20 mouse cellular contexts compared by ENCODE assay signal in the genomic region with DNA sequence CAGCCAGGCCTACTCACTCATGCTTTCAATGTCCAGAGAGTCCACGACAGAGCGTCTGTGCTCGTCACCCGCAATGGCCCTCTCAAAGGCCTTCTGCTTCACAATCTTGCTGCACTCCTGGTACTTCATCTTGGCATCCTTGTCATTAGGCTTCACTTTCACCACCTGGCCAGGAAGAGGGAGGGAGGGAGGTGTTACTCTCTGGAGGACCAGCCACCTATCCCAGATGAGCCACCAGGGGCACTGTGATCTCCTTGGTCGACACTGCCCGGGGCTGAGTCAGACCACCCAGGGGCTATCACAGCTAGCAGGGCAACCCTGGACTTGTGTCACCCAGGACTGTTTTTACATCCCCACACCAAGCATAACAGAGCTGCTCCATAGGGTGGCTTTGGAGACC. TPM values are rescaled to one million over a fixed set of nuclear protein-coding genes. Genes with fewer than 3 reads are reported as not detected.
DNase-seq lines count a peak whose midpoint lies in the region; TF ChIP-seq lines count a peak whose summit lies in the region.
"Had no signal": no experiment of that assay in that cellular context is flagged by ENCODE, and none has a peak within 500 bp of the region (broad histone marks: within the 10 kb centered on the region; RNA-seq: fewer than 3 reads in every experiment).

No protein-coding gene starts in this region.

- TF ChIP-seq POLR2A in brain, embryonic 14.5 days (IDR thresholded peaks at IDR 0.05; ENCODE audit: borderline replicate concordance, extremely low read depth, insufficient read depth, insufficient read length, poor library complexity, severe bottlenecking) = no peak

- intact Hi-C loops in gastrocnemius, adult 2 months (cut with DNase I) = no loop called here
- intact Hi-C loops in left cerebral cortex, adult 2 months (cut with DNase I) = loop anchor here (5.0 to 10.0 kb wide), 2 partner anchors 47 to 971 kb away; partner anchors contain the start of genes Bicra and Hif3a
- intact Hi-C loops in left cerebral cortex, postnatal 4 days (cut with DNase I) = no loop called here
- intact Hi-C loops in heart, postnatal 10 days (cut with DNase I) = no loop called here

- DNase-seq in gastrocnemius, adult 2 months = no peak
- no peak for DNase-seq in gastrocnemius, postnatal 25 days
- DNase-seq in left cerebral cortex, adult 2 months (ENCODE audit: extremely low spot score in 1 of 2, low spot score in 2 of 2) = no peak
- no peak for DNase-seq in left cerebral cortex, postnatal 4 days
- no peak for DNase-seq in brain, embryonic 14.5 days (ENCODE audit: low read depth)
- DNase-seq in cerebellum, postnatal 25 days = peak; percentile 59 to 70
- no peak for DNase-seq in heart, postnatal 10 days
- DNase-seq: kidney, adult 9 months; liver, postnatal 0 days; lung, postnatal 4 days; retina, postnatal 1 day; right cerebral cortex, postnatal 4 days had no signal

- TF ChIP-seq CTCF in gastrocnemius, adult 2 months (IDR thresholded peaks at IDR 0.05) = peak; percentile 21; the same call in 1 of the 2 replicates
- TF ChIP-seq CTCF in left cerebral cortex, adult 2 months (IDR thresholded peaks at IDR 0.05) = peak; percentile 32
- peak; percentile 17; the same call in 1 of the 2 replicates for TF ChIP-seq CTCF in brain, embryonic 14.5 days (IDR thresholded peaks at IDR 0.05; ENCODE audit: borderline replicate concordance, extremely low read depth, insufficient read depth, insufficient read length)

- H3K4me3 ChIP-seq in gastrocnemius, adult 2 months = no peak overlapping the region
- no peak overlapping the region for H3K4me3 ChIP-seq in left cerebral cortex, adult 2 months
- H3K4me3 ChIP-seq: embryonic facial prominence, embryonic 13.5 days; hindbrain, embryonic 12.5 days; limb, embryonic 13.5 days had no signal

- peak overlapping the region; percentile 75; the same call in 1 of the 2 replicates for H3K27ac ChIP-seq in gastrocnemius, adult 2 months
- peak overlapping the region; percentile 66; the same call in 1 of the 2 replicates for H3K27ac ChIP-seq in left cerebral cortex, adult 2 months
- H3K27ac ChIP-seq: embryonic facial prominence, embryonic 13.5 days; hindbrain, embryonic 12.5 days; limb, embryonic 13.5 days had no signal

RNA-seq across cellular contexts. Expression of gene Ppp5c, which starts 12.3 kb away (rescaled TPM):
- 10 to 100 TPM; 64.8 to 65.8 TPM for total RNA-seq in gastrocnemius, adult 2 months (2021)
- total RNA-seq in gastrocnemius, postnatal 25 days (2021) = 10 to 100 TPM; 59.8 to 68.1 TPM
- total RNA-seq in left cerebral cortex, adult 2 months (2021) = 100 to 1,000 TPM; 163 to 168 TPM
- 100 to 1,000 TPM; 110 to 120 TPM for total RNA-seq in left cerebral cortex, postnatal 4 days (2021)
- polyA plus RNA-seq in brain, embryonic 14.5 days (2012; rRNA removed) = 164 and 199 TPM in 2 replicates
- 100 to 1,000 TPM; 104 to 105 TPM for total RNA-seq in heart, postnatal 10 days (2021)

RNA-seq across cellular contexts. Expression of gene Ccdc8, which starts 22.9 kb away (rescaled TPM):
- total RNA-seq in gastrocnemius, adult 2 months (2021) = 1 to 10 TPM in 1 of 2 experiments, under 1 TPM in 1; 0.74 to 1.5 TPM
- 1 to 10 TPM; 1.7 to 2.6 TPM for total RNA-seq in gastrocnemius, postnatal 25 days (2021)
- 1 to 10 TPM; 2.2 to 2.4 TPM for total RNA-seq in left cerebral cortex, adult 2 months (2021)
- 1 to 10 TPM; 3.3 to 4.3 TPM for total RNA-seq in left cerebral cortex, postnatal 4 days (2021)
- polyA plus RNA-seq in brain, embryonic 14.5 days (2012; rRNA removed) = 6.4 and 8.6 TPM in 2 replicates
- total RNA-seq in heart, postnatal 10 days (2021) = 10 to 100 TPM; 15.6 to 18.0 TPM

RNA-seq across cellular contexts. Expression of gene Gm42372, which starts 32.5 kb away (rescaled TPM):
- total RNA-seq in gastrocnemius, adult 2 months (2021) = not detected
- not detected for total RNA-seq in gastrocnemius, postnatal 25 days (2021)
- 10 to 100 TPM; 62.3 to 67.7 TPM for total RNA-seq in left cerebral cortex, adult 2 months (2021)
- 10 to 100 TPM; 38.0 to 41.8 TPM for total RNA-seq in left cerebral cortex, postnatal 4 days (2021)
- 5.2 and 19.6 TPM in 2 replicates for polyA plus RNA-seq in brain, embryonic 14.5 days (2012; rRNA removed)
- under 1 TPM in 1 of 2 experiments, not detected in 1; 0.10 TPM for total RNA-seq in heart, postnatal 10 days (2021)
- total RNA-seq: gastrocnemius, adult 18-20 months had no signal
- polyA plus RNA-seq: C2C12; liver, postnatal 0 days had no signal

RNA-seq across cellular contexts. Expression of gene Hif3a, which starts 46.8 kb away (rescaled TPM):
- 1 to 10 TPM in 1 of 2 experiments, under 1 TPM in 1; 0.84 to 1.6 TPM for total RNA-seq in gastrocnemius, adult 2 months (2021)
- 1 to 10 TPM in 1 of 2 experiments, under 1 TPM in 1; 0.97 to 1.3 TPM for total RNA-seq in gastrocnemius, postnatal 25 days (2021)
- total RNA-seq in left cerebral cortex, adult 2 months (2021) = 10 to 100 TPM; 12.1 to 12.8 TPM
- total RNA-seq in left cerebral cortex, postnatal 4 days (2021) = 1 to 10 TPM; 6.7 to 7.9 TPM
- 4.1 and 6.9 TPM in 2 replicates for polyA plus RNA-seq in brain, embryonic 14.5 days (2012; rRNA removed)
- total RNA-seq in heart, postnatal 10 days (2021) = 1 to 10 TPM; 1.5 to 7.1 TPM
- total RNA-seq: monocyte, adult 5-6 weeks had no signal
- polyA plus RNA-seq: C2C12 had no signal

RNA-seq across cellular contexts. Expression of gene Pnmal1, which starts 55.9 kb away (rescaled TPM):
- total RNA-seq in gastrocnemius, adult 2 months (2021) = not detected
- not detected for total RNA-seq in gastrocnemius, postnatal 25 days (2021)
- total RNA-seq in left cerebral cortex, adult 2 months (2021) = 100 to 1,000 TPM; 106 to 118 TPM
- total RNA-seq in left cerebral cortex, postnatal 4 days (2021) = 10 to 100 TPM; 56.0 to 57.6 TPM
- 28.0 and 34.5 TPM in 2 replicates for polyA plus RNA-seq in brain, embryonic 14.5 days (2012; rRNA removed)
- not detected for total RNA-seq in heart, postnatal 10 days (2021)
- total RNA-seq: gastrocnemius, adult 18-20 months; granulocyte monocyte progenitor cell, adult 5-6 weeks; monocyte, adult 5-6 weeks had no signal
- polyA plus RNA-seq: C2C12; inflammation-experienced regulatory T-cells, adult 6 months had no signal

Comparison
In these comparisons a context has a peak if more than half of its experiments do, and no peak if none do; other contexts are left out.
1. DNase-seq: peak in cerebellum, postnatal 25 days (2 of 2); none in gastrocnemius, adult 2 months (single experiment), gastrocnemius, postnatal 25 days (single experiment), left cerebral cortex, adult 2 months (0 of 2), left cerebral cortex, postnatal 4 days (single experiment), brain, embryonic 14.5 days (single experiment) and heart, postnatal 10 days (0 of 2).
2. RNA of gene Gm42372, which starts 32.5 kb away (total RNA-seq): 62.3 to 67.7 TPM in left cerebral cortex, adult 2 months and 38.0 to 41.8 TPM in left cerebral cortex, postnatal 4 days; 0.10 TPM in heart, postnatal 10 days, not detected in gastrocnemius, postnatal 25 days and not detected in gastrocnemius, adult 2 months; every median in the first group is over 10 times any median in the second.
3. Peak in every context shown above with its lines, with median percentiles within 50 percentile points of each other: CTCF ChIP-seq.